Mouse (Mus musculus): ENCODE data around the gene Zfhx3. TPM values are rescaled to one million over a fixed set of nuclear protein-coding genes. Genes with fewer than 3 reads are reported as not detected.
A peak's percentile ranks its signal among the peaks of the same experiment; 100 is the strongest.

The Zfhx3 gene
- polyA plus RNA-seq, 1 experiment from 2014 or later: 8.2 TPM

DNA sequence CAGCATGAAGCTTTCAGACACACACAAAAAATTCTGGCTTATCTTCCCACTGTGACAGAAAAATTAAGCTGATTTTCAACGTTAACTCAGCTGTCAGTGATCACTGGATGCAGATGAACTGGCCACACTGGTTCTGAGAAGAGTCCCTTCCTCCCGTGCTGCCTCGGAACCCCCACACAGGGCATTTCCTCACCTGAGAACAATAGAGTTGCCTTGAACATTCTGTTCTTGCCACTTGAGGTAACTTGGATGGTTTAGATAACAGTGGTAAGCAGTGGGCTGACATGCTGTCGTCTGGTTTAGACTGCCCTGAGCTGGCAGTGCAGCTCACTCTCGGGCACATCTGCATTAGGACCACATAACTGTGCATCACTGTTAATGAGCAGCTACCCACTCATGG, 927.5 kb downstream of the Zfhx3 start:
- 0 out of 2 replicates have a peak overlapping the region, but pooled peaks have one; percentile 51 for H3K27ac ChIP-seq (ENCODE audit: low read length)
- H3K4me3 ChIP-seq (ENCODE audit: low read depth, low read length): no peak overlapping the region
- 26% methylated on average over 5 of the region's 5 CpGs for WGBS
- no peaks in the 10 kb centered on the region for H3K27me3 ChIP-seq (replicated peaks; ENCODE audit: insufficient read depth, low read length)
- H3K4me2 ChIP-seq (replicated peaks; ENCODE audit: low read depth, low read length): no peak overlapping the region
- H3K9ac ChIP-seq (replicated peaks; ENCODE audit: low read depth): no peak overlapping the region
- peaks cover 19% of the 10 kb centered on the region; the same call in 1 of the 2 replicates for H3K4me1 ChIP-seq (ENCODE audit: insufficient read depth, low read depth, low read length)
- no peak for TF ChIP-seq CTCF (IDR thresholded peaks at IDR 0.05)
- peak; percentile 90 for TF ChIP-seq EP300 (IDR thresholded peaks at IDR 0.05)
- ATAC-seq (peak; percentile 74), DNase-seq (ENCODE audit: low spot score) (peak; percentile 54)
- no peaks in the 10 kb centered on the region for H3K36me3 ChIP-seq (ENCODE audit: insufficient read depth, low read length)
- no peaks in the 10 kb centered on the region for H3K9me3 ChIP-seq (ENCODE audit: low read length)

DNA sequence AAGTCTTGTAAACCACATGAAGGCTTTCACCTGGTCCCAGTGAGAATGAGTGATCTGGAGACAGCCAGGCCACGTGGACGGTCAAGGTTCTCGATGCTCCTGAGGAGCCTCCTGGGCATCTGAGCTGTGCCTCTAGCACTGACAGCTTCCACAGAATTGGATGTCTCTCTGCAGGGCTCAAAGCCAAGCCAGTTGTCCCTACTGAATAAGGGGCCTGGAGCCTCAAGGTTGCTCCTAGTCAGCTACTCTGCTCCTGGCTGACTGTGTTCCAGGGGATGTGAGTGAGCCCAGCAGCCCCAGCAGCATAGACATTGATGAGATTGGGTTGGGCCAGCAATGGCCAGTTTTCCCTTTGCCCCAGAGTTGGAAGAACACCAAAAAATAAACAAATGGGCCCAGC, 927.9 kb downstream of the Zfhx3 start:
- no peak overlapping the region for H3K9ac ChIP-seq (replicated peaks; ENCODE audit: low read depth)
- no peak for TF ChIP-seq EP300 (IDR thresholded peaks at IDR 0.05)
- TF ChIP-seq CTCF (IDR thresholded peaks at IDR 0.05): no peak
- no peak overlapping the region for H3K4me3 ChIP-seq (ENCODE audit: low read depth, low read length)
- 88% methylated on average over 3 of the region's 3 CpGs for WGBS
- H3K27ac ChIP-seq (ENCODE audit: low read length): no peak overlapping the region
- H3K36me3 ChIP-seq (ENCODE audit: insufficient read depth, low read length): no peaks in the 10 kb centered on the region
- DNase-seq (ENCODE audit: low spot score): no peak
- no peaks in the 10 kb centered on the region for H3K9me3 ChIP-seq (ENCODE audit: low read length)
- ATAC-seq: no peak
- H3K4me1 ChIP-seq (ENCODE audit: insufficient read depth, low read depth, low read length): peaks cover 19% of the 10 kb centered on the region; the same call in 1 of the 2 replicates
- no peaks in the 10 kb centered on the region for H3K27me3 ChIP-seq (replicated peaks; ENCODE audit: insufficient read depth, low read length)
- no peak overlapping the region for H3K4me2 ChIP-seq (replicated peaks; ENCODE audit: low read depth, low read length)

DNA sequence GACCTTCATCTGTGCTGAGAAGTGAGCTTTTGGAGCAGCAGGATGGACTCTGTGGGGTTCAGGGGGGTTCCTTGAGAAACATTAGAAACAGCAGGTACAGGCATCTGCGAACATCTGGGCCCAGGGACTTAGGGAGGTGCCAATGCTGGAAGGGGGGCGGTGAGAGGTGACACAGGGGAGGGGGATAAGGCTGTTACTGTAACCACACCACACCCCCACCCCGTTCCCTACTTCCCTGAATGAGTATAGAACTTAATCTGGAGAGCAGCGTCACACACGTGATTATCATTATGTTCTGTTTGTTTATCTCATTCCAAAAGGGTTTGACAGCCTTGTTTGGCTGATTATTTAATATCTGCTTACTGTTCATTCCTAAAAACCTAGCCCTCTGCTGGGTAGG, 933.3 kb downstream of the Zfhx3 start:
- no peaks in the 10 kb centered on the region for H3K36me3 ChIP-seq (ENCODE audit: insufficient read depth, low read length)
- H3K4me2 ChIP-seq (replicated peaks; ENCODE audit: low read depth, low read length): no peak overlapping the region
- DNase-seq (ENCODE audit: low spot score): no peak
- no peak overlapping the region for H3K4me3 ChIP-seq (ENCODE audit: low read depth, low read length)
- TF ChIP-seq CTCF (IDR thresholded peaks at IDR 0.05): no peak
- TF ChIP-seq EP300 (IDR thresholded peaks at IDR 0.05): no peak
- H3K27ac ChIP-seq (ENCODE audit: low read length): no peak overlapping the region
- no peak overlapping the region for H3K9ac ChIP-seq (replicated peaks; ENCODE audit: low read depth)
- 77% methylated on average over 5 of the region's 5 CpGs for WGBS
- no peak for ATAC-seq
- H3K27me3 ChIP-seq (replicated peaks; ENCODE audit: insufficient read depth, low read length): no peaks in the 10 kb centered on the region
- no peaks in the 10 kb centered on the region for H3K9me3 ChIP-seq (ENCODE audit: low read length)
- H3K4me1 ChIP-seq (ENCODE audit: insufficient read depth, low read depth, low read length): peaks cover under 1% of the 10 kb centered on the region; the same call in 1 of the 2 replicates

DNA sequence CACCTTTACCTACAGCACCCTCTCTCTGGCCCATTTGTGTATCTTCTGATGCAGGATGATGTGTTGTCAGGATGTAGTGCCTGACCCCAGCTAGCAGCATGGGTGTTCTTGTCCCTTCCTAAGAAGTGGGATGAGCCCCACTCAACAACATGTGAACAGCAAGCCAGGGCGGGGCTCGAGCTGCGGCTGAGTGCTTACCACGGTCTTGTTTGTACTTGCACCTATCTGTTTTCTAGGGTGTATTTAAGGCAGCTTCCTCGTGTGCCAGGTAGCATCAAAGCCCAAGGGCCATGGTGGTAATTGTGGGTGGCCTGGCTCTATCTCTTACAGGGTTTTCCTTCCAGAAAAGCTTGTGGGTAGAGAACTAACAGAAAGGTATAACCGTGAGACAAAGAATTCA, 937.7 kb downstream of the Zfhx3 start:
- WGBS: 68% methylated on average over 6 of the region's 6 CpGs
- Histone ChIP-seq H3K4me3 (ENCODE audit: low read depth, low read length) (no peak overlapping the region), H3K27ac (ENCODE audit: low read length) (no peak overlapping the region), H3K4me2 (replicated peaks; ENCODE audit: low read depth, low read length) (no peak overlapping the region), H3K9ac (replicated peaks; ENCODE audit: low read depth) (no peak overlapping the region), H3K36me3 (ENCODE audit: insufficient read depth, low read length) (no peaks in the 10 kb centered on the region), H3K9me3 (ENCODE audit: low read length) (no peaks in the 10 kb centered on the region), H3K27me3 (replicated peaks; ENCODE audit: insufficient read depth, low read length) (no peaks in the 10 kb centered on the region), H3K4me1 (ENCODE audit: insufficient read depth, low read depth, low read length) (peaks cover 3% of the 10 kb centered on the region; the same call in 1 of the 2 replicates)
- TF ChIP-seq CTCF (IDR thresholded peaks at IDR 0.05): no peak
- TF ChIP-seq EP300 (IDR thresholded peaks at IDR 0.05): no peak
- ATAC-seq (no peak), DNase-seq (ENCODE audit: low spot score) (no peak)

DNA sequence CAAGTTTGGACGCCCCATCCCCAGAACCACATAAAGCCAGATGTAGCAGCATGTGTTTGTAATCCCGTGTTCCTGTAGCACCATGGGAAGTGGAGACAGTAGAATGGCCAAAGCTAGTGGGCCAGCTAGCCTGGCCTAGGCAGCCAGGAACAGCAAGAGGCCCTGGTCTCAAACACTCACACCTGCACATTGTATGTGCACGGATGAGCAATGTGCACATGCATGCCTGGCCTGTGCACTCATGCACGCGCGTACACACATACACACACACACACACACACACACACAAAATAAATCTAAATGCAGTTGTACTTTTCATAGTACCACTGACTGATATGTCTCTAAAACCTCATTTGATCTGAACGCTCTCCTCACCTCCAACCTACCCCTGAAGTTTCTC, 938.9 kb downstream of the Zfhx3 start:
- TF ChIP-seq EP300 (IDR thresholded peaks at IDR 0.05): no peak
- TF ChIP-seq CTCF (IDR thresholded peaks at IDR 0.05): no peak
- Histone ChIP-seq H3K9me3 (ENCODE audit: low read length) (no peaks in the 10 kb centered on the region), H3K36me3 (ENCODE audit: insufficient read depth, low read length) (no peaks in the 10 kb centered on the region), H3K4me2 (replicated peaks; ENCODE audit: low read depth, low read length) (no peak overlapping the region), H3K4me3 (ENCODE audit: low read depth, low read length) (no peak overlapping the region), H3K27me3 (replicated peaks; ENCODE audit: insufficient read depth, low read length) (no peaks in the 10 kb centered on the region), H3K27ac (ENCODE audit: low read length) (no peak overlapping the region), H3K4me1 (ENCODE audit: insufficient read depth, low read depth, low read length) (peaks cover 4% of the 10 kb centered on the region; the same call in 1 of the 2 replicates), H3K9ac (replicated peaks; ENCODE audit: low read depth) (no peak overlapping the region)
- WGBS: 92% methylated on average over 7 of the region's 7 CpGs
- DNase-seq (ENCODE audit: low spot score) (no peak), ATAC-seq (no peak)

DNA sequence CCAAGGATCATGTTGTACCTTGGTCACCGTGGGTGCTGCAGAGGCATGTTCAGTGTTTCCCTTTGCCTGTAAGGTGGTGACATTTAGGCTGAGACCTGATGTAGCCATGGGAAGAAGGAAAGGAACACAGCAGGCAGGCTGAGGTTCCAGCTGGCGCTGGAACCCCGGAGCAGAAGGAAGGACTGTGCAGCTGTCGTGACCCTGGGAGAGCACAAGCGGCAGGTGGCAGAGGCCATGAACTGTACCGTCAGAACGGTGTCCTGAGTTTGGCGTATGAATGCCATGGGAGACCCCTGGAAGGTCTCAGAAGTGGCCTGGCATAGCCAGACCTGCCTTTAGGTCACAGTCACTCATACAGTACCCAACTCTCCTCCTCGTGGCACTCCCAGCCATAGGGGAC, 939.6 kb downstream of the Zfhx3 start:
- peaks cover 7% of the 10 kb centered on the region; the same call in 1 of the 2 replicates for H3K4me1 ChIP-seq (ENCODE audit: insufficient read depth, low read depth, low read length)
- ATAC-seq (no peak), DNase-seq (ENCODE audit: low spot score) (no peak)
- no peak overlapping the region for H3K27ac ChIP-seq (ENCODE audit: low read length)
- H3K4me3 ChIP-seq (ENCODE audit: low read depth, low read length): no peak overlapping the region
- no peaks in the 10 kb centered on the region for H3K27me3 ChIP-seq (replicated peaks; ENCODE audit: insufficient read depth, low read length)
- TF ChIP-seq EP300 (IDR thresholded peaks at IDR 0.05): no peak
- TF ChIP-seq CTCF (IDR thresholded peaks at IDR 0.05): no peak
- H3K36me3 ChIP-seq (ENCODE audit: insufficient read depth, low read length): no peaks in the 10 kb centered on the region
- no peak overlapping the region for H3K4me2 ChIP-seq (replicated peaks; ENCODE audit: low read depth, low read length)
- no peaks in the 10 kb centered on the region for H3K9me3 ChIP-seq (ENCODE audit: low read length)
- WGBS: 78% methylated on average over 9 of the region's 9 CpGs
- no peak overlapping the region for H3K9ac ChIP-seq (replicated peaks; ENCODE audit: low read depth)

DNA sequence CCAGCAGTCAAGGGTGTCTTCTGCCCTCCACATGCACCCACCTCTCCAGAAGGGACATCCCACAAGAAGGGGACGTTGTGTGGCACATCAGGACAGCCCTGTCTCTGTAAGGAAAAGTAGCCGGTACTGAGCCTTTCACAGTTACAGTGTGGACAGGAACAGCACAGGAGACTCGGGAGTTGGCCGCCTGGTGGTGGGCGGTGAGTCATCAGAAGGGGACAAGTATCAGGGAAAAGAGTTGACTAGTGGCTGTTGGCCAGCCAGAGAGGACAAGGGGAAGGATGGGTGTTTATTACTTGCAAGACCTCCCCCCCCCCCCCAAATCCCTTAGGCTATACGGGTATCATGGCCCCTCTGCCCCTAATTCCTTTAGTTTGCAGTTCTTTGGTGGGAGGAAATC, 940.9 kb downstream of the Zfhx3 start:
- TF ChIP-seq CTCF (IDR thresholded peaks at IDR 0.05): peak; percentile 46
- TF ChIP-seq EP300 (IDR thresholded peaks at IDR 0.05): no peak
- H3K36me3 ChIP-seq (ENCODE audit: insufficient read depth, low read length): no peaks in the 10 kb centered on the region
- H3K4me1 ChIP-seq (ENCODE audit: insufficient read depth, low read depth, low read length): peaks cover 8% of the 10 kb centered on the region; the same call in 1 of the 2 replicates
- H3K4me2 ChIP-seq (replicated peaks; ENCODE audit: low read depth, low read length): no peak overlapping the region
- H3K27ac ChIP-seq (ENCODE audit: low read length): no peak overlapping the region
- ATAC-seq: no peak
- DNase-seq (ENCODE audit: low spot score): peak; percentile 59
- WGBS: 54% methylated on average over 6 of the region's 6 CpGs
- no peak overlapping the region for H3K4me3 ChIP-seq (ENCODE audit: low read depth, low read length)
- H3K9me3 ChIP-seq (ENCODE audit: low read length): no peaks in the 10 kb centered on the region
- H3K9ac ChIP-seq (replicated peaks; ENCODE audit: low read depth): no peak overlapping the region
- H3K27me3 ChIP-seq (replicated peaks; ENCODE audit: insufficient read depth, low read length): no peaks in the 10 kb centered on the region
